Mouse (Mus musculus): ENCODE measurements around the gene Gch1.

The Gch1 gene

DNA sequence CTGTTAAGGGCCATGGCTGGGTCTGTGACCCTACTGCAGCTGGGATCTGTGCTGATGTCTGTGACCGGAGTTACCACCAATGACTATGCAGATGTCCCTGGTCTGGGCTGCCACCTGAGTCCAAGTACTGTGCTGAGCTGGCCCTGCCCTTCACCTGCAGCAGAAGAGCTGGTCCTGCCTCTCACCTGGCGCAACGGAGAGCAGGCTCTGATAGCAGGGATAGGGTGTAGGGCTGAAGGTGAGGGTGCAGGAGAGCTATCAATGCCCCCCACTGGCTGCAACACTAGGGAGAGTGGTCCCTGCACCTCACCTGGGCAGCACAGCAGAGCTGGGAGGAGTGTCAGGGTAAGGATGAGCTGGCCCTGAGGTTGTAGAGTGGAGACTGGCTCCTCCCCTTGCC, 17.4 kb upstream of the Gch1 start:
- no peak for DNase-seq (ENCODE audit: inconsistent ontology term)

DNA sequence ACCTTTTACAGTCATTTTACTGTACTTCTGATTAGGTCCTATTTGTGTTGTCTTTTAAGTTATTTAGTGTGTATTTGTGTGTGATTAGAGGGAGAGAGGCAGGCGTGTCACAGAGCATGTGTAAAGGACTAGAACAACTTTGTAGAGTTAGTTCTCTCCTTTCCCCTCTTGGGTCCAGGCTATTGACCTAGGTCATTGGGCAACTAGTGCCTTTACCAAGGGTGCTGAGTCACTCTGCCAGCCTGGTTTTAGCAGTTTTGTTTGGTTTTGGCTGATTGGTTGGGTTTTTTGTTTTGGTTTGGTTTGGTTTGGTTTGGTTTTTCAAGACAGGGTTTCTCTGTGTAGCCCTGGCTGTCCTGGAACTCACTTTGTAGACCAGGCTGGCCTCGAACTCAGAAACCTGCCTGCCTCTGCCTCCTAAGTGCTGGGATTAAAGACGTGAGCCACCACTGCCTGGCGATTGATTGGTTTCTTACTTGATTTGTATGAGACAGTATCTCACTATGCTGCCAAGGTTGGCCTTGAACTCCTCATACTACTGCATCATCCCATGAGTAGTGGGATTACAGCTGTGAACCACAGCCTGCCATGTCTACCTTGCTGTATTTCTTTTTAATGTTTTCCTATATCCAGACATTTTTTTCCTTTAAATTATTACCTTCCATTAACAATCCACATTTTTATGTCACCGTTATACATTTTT, 16.2 kb upstream of the Gch1 start:
- DNase-seq (ENCODE audit: inconsistent ontology term), result no peak

DNA sequence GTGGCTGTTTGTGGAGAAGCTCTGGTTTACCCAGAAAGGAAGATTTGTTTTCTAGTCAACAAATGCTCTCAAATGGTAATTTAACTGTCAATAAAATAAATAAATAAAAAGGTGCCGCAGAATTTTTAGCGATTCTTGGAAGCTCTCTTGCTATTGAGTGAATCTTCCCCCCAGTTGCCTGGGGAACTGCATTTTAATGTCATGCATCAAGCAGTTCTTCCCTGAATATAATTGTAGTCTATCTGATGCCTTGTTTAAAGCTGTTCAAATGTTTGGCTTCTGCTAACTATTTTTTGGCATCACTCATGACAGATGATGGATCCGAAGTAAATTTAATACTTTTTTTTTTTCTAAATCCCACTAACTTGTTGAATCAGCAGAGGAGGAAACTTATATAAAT, 8.1 kb upstream of the Gch1 start:
- no peak for DNase-seq (ENCODE audit: inconsistent ontology term)

DNA sequence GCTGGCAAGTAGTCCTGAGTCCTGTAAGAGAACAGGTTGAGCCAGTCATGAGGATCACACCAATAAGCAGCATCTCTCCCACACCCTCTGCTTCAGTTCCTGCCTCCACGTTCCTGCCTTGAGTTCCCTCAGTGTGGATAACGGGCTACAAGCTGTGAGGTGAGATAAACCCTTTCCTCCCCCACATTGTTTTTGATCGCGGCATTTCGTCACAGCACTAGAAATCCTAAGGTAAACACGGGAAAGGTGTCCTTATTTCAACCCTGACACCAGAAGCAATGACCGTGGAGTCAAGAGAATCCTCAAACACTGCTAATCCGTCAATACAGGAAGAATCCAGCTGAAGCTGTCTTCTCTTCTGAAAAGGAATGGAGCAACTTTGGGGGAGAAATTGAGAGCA, 7.5 kb upstream of the Gch1 start:
- DNase-seq (ENCODE audit: inconsistent ontology term), result no peak

DNA sequence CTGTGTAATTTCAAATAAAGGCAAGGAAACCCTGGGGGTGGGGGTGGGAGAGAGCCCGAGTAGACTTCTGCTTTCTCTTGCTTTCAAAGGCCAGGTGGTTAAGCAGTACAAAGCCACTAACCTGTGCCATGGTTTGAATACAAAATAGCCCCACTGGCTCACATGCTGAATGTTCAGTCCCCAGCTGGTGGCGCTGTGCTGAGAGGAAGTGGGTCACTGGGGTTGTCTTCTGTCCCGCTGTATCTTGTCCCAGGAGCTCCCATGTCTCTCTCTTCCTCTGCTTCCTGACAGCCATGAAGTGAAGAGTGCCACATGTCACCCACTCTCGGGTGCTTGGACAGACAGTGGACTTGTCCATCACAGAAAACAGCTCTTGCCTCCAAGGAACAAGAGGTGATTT, 4.9 kb upstream of the Gch1 start:
- DNase-seq (ENCODE audit: inconsistent ontology term), result no peak

DNA sequence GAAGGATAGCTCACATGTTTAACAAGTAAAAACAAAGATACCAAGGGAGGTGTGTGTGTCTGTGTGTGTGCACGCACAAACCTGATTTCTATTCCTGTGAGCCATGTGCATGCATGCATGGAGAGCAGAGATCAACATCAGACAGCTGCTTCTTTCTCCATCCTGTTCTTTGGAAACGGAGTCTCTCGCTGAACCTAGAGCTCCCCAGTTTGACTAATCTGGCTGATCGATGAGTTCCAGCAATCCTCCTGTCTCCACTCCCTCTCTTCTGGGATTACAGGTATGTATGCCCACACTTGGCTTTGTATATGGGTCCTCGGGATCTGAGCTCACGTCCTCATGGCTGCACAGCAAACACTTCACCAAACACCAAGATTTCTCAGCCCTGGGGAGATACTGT, 4.3 kb upstream of the Gch1 start:
- no peak for DNase-seq (ENCODE audit: inconsistent ontology term)

DNA sequence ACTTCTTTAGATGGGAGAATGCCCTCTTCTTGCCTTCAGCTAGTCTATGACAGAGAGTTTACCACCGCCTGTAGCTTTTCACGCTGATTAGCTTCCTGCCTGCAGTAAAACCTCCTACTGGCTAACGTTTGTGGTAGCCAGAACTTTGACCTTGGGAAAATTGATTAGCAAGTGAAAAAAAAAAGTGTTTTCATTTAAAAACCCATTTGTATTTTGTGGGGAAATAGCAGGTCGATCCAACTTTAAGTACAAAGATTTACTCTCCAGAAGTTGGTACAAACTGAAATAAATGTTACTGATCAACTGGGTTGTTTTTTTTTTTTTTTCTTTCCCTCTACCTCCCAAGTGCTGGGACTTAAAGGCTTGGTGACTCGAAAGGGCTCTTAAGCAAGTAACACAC, 2.6 kb upstream of the Gch1 start:
- DNase-seq (ENCODE audit: inconsistent ontology term), result no peak

DNA sequence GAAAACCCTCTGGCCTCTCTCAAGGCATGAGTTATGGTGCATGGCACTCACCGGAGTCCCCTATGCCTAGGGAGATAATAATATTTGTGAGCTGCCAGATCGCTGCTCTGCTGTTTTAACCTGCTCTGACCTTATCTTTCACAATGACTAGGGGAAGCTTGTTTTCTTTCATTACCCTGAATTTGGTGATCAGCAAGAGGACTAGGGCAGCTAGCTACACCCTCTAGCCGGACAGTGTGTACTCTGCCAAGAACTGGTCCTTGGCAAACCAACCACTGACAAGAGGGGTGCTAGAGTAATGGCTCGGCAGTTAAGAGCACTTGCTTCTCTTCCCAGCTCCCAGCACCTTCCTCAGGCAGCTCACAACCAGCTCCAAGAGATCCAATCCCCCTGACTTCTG, 1.4 kb upstream of the Gch1 start:
- DNase-seq (ENCODE audit: inconsistent ontology term), result no peak

DNA sequence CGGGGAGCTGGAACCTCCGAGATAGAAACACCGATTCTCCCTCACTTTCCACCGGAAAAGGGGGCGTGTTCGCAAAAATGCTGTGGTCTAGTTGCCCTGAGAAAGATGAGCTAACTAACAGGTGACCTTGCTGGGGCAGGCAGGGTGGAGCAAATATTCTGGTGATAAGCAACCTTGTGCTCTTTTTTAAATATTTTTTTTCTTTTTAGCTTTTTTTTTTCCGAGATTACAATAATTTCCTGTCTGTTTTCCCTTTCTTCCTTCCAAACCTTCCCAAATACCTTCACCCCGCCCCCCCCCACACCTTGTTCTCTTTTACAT, 382 bp upstream of the Gch1 start:
- no peak for DNase-seq (ENCODE audit: inconsistent ontology term)

DNA sequence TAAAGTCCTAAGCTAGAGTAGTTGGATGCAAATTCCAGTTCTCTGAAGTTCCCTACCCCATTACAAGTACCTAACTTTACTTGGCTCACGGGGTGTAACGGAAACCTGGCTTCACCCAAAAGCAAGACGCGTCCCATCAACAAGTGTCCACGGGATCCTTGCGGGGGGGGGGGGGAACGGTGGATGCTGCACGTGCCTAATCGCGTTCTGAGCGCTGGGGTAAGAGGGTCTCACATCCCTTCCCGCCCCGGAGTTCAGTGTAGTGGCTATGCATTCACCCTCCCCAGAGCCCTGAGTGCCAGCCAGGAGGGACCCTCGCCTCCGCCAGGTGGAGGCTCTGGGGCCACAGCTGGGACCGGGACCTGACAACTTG, 752 bp downstream of the Gch1 start:
- DNase-seq (ENCODE audit: inconsistent ontology term), result peak; percentile 29

DNA sequence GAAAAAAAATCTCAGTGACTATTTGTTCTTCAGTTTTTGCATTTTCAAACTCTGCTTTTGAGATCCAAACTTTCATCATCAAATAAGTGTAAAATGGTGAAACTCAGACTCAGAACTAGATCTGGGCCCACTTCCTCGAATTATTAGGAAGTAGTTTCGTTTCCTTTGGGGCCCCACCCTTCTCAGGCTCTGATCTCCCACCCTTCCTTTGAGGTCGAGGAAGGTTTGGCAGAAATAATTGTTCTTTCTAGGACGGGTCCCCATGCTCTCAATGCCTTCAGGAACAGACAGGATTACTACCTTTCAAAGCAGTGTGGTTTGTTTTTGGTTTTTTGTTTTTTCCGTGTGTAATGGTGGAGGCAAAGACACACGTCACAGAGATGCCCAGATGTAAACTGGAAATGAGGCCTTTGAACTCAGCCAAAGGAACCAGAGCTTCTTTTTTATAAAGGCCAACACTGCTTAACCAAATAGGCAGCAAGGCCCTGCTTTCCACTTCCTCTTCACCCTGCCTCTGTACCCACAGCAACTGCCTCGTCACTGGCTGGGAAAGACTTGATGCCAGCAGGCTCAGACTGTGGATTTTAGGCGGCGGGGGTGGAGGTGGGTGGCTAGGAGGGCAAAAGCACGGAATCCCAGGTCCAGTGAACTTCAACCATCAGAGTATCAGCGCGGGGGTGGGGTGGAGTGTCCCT, 1.4 kb downstream of the Gch1 start:
- no peak for DNase-seq (ENCODE audit: inconsistent ontology term)

DNA sequence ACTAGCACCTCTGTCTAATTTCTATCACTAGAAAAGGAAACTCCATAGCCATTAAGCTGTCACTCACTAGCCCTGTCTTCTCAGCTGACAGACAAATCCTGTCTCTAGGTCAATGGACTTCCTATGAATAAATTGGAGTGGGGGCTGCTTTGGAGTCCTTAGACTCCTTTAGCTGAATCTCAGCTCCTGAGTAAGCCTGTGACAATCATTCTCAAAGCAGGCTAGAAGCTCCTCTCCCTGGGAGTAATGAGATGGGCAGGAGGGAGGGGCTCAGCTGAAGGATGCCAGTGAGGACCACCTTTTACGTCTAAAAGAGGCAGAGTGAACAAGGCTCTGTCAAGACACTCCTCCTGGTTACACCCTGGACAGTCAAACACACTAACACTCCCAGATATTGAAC, 2.0 kb downstream of the Gch1 start:
- DNase-seq (ENCODE audit: inconsistent ontology term), result no peak

DNA sequence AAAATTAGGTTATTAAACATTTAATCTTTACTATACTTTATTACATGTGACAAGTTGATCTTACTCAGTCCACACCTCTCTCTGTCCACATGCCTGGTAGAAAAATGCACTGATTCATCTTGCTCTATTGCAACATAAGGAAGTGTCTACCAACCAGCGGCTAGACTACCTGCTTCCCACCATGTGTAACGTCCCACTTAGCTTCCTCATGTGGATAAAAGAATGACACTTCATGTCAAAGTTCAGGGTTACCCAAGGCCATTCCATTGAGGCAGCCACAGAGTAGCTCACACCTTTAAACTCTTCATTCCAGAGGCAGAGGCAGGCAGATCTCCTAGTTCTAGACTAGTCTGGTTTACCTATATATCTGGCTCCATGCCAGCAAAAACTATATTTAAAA, 2.7 kb downstream of the Gch1 start:
- no peak for DNase-seq (ENCODE audit: inconsistent ontology term)

DNA sequence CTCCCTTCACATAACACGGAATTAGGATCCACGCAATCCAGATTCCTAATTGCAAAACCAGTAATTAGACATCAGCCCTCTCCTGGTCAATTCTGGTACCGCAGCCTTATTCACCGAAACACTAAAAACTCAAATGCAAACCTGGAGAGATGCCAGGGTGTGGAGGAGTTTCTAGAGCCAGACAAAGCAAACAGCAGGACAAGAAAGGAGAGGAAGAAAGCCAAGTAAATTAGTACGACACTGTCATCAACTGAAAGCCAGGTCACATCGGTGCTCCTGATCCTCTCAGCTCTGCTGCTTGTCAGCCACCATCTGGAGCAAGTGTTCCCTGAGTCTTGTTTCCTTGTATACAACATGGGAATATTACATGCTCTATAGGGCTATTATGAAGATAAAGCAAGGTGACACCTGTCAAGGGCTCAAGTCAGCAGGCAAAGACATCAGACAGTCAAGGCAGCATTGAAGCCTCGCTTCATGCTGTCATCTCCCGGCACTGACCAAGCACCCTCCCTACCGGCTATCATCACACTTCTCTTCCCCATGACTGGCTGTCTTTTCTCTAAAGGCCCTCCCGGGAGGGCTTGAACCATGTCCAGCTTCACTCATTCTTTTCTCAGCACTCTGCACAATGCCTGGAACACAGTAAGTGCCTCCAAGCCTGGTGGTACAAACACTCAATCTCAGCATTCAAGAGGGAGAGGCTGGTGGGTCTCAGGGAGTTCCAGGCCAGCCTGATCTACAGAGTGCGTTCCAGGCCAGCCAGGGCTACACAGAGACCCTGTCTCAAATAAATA, 7.5 kb downstream of the Gch1 start:
- peak; percentile 74 for DNase-seq (ENCODE audit: inconsistent ontology term)

DNA sequence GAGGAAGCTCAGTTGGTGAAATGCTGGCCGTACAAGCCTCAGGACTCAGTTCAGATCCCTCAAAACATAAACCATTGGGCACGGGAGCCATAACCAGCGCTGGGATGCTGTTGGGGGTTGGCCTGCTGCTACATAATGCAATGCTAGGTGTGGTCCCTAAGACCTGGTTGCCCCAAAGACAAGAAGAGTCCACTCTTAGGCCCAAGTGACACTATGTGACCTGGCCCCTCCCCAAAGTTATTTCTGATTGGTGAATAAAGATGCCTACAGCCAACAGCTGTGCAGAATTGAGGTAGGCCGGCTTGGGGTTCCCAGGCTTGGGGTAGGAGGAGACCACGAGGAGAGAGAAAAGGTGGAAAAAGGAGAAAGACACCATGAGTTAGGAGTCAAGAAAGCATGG, 10.4 kb downstream of the Gch1 start:
- no peak for DNase-seq (ENCODE audit: inconsistent ontology term)

DNA sequence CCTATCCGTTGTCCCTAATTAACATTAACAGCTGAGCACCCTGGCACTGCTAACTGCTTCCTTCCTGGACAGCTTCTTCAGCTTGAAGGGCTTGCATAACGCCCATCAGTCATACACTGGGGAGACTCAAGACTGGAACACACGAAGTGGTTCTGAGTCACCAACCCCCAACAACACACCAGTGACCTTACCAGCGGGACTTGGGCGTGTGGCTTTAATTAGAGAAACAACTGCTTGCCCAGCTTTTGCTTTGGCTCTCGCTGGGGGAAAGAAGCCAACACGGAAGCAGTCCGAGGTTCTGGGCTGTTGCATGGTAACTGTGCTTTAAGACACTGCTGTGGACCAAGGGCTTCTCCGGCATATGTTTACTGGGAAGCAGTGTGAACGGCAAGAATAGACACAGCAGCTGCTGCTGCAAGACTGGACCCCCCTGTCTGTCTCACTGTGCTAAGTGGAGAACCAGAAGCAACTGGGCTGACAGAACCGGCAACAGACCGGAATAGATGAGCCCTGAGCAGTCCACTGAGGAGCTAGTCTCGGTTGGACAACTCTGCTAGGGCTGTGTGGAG, 11.3 kb downstream of the Gch1 start:
- DNase-seq (ENCODE audit: inconsistent ontology term), result peak; percentile 87

DNA sequence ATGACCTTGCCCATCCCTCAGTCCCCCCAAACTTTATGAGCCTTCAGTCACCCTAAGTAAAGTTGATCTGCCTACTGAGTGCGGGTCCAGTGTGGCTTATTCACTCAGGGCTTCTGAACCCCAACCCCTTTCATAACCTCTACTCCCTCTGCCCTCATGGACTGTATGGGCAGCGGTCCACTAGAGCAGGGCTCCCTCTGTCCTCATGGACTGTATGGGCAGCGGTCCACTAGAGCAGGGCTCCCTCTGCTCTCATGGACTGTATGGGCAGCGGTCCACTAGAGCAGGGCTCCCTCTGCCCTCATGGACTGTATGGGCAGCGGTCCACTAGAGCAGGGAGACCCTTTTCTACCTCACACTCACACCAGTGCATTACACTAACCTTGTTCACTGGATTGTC, 13.0 kb downstream of the Gch1 start:
- no peak for DNase-seq (ENCODE audit: inconsistent ontology term)

DNA sequence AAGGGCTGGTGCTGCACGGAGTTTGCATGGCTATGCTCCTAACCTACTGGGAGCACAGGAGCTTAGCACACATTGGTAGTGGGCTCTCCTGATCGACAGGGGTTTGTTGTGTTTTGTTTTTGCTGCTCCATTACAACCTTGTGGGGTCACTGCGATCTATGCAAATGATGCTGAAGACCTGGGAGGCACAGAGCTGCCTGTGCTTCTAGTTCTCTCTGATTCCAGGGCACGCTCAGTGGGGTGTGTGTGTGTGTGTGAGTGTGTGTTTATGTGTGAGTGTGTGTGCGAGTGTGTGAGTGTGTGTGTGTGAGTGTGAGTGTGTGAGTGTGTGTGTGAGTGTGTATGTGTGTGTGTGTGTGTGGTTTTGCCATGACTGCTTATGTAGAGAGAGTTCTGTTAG, 14.1 kb downstream of the Gch1 start:
- no peak for DNase-seq (ENCODE audit: inconsistent ontology term)

DNA sequence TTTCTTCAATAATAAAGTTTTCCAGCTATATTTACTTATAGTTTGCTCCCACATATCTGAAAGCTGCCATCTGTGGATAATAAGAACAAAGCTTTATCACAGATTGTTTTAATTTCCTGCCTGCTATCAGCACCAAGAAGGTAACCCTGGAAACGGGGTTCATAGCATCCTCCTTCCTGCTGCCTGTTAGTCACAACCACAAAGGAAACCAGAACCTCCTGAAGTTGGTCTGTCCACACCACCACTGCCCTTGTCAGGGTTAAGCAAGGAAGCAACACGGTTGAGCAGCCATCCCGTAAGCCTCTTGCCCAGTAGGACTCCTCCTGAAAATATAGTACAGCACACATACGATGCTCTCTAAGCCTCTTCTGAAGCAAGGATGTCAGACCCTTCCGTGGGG, 17.1 kb downstream of the Gch1 start:
- DNase-seq (ENCODE audit: inconsistent ontology term), result no peak

DNA sequence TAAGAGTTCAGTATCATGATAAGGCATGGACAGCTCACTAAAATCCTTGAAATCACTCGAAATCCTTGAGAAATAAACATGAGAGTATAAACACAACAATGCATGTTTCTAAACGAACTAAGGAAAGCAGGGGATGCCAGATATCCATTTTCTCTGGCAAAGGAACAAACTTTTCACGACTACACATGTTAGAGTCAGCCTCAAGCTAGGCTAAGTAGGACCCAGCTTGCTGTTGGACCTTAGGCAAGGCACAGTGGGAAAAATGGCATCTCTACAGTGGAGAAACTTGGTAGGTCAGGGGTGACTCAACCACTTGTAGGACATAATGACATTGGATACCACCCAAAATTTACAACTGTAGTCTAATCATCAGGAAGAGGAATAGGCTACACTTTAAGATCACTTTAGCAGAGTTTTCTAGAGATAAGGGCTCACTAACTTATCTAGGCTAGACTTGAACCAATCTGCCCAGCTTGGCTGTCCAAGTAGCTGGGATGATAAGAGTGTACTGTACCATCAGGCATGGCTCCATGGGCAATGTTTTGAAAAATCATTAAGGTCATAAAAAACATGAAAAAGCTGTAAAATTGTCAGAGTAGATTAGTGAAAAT, 18.6 kb downstream of the Gch1 start:
- no peak for DNase-seq (ENCODE audit: inconsistent ontology term)

DNA sequence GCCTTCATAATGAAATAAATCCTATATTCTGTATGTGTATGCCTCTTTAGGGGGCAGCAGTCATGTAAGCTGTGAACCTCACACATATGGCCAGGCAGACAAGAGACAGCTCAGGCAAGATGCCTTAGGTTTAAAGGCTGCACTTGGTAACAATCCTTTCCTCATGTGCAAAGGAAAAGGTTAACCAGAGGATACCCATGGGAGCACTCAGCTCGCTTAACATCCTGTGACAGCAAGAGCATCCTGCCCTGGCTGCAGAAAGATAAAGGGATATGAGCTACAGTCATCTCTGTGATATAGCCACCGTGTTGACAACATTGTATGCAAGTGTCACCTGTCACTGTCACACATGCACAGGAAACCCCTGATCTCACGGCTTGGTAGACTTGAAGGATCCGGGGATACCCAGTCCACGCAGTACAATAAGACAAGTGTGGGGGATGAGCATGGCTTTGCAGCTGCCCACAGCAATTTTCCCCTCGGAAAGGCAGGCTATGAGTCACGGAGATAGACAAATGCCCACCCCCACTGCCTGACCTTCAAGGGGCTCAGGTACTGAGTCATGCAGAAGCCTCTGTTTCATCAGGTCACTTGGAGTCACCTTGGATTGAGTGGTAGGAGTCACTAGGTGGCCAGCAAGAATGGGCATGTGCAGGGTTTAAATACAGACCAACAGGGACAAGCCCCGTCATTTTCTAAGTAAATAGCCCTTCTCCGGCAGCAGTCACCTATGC, 19.4 kb downstream of the Gch1 start:
- DNase-seq (ENCODE audit: inconsistent ontology term), result no peak

DNA sequence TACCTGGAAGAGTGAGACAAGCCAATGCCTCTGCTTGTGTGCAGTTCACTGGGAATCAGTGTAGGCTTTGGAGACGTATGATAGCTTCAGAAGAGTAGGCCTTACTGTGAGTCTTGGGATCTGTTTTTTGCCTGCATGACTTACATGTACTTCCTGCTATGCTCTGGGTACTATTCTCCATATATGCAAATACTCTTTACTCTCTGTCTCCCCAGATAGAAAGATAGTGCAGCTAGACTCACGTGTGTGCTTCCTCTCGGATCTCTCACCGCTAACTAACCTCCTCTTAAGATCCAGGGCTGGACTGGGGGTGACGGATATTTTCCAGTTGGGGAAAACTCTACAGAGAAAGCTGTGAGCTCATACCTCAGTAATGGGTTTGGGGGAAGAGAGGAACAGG, 23.5 kb downstream of the Gch1 start:
- no peak for DNase-seq (ENCODE audit: inconsistent ontology term)
